Mouse (Mus musculus) liver, embryonic 14.5 days (tissue): ENCODE data around the gene Esrrg. TPM values are rescaled to one million over a fixed set of nuclear protein-coding genes. Genes with fewer than 3 reads are reported as not detected.

Experiments used
- ATAC-seq: fragments of 200-750 bp; cut with Nextera tagmentation; 2 replicates; pipeline ENCODE4 v1.8.0; 2017; ENCODE audit warnings: moderate number of reproducible peaks, mild to moderate bottlenecking, moderate library complexity; ENCODE audit not compliant: insufficient read depth
- DNase-seq, 3 experiments: peaks; one replicate each; pipeline ENCODE4 v3.0.0-alpha.2; 2012 to 2013; ENCODE audit warnings: low read depth in 3 of 3, low spot score in 3 of 3
- H3K27ac ChIP-seq: fragments of 300-500 bp; sonication (generic); 2 replicates; pipeline ENCODE4 v1.5.1; 2014; ENCODE audit warnings: moderate library complexity, mild to moderate bottlenecking, control low read depth, inconsistent platforms
- H3K27me3 ChIP-seq: fragments of 300-500 bp; sonication (generic); 2 replicates; pipeline ENCODE4 v1.6.1; 2014; ENCODE audit warnings: mild to moderate bottlenecking, low read length, moderate library complexity; ENCODE audit not compliant: control insufficient read depth, insufficient read depth
- H3K36me3 ChIP-seq: fragments of 300-500 bp; sonication (generic); replicated peaks from 2 replicates; pipeline ENCODE4 v1.6.1; 2014; ENCODE audit warnings: low read depth; ENCODE audit not compliant: control insufficient read depth, insufficient read depth
- H3K4me1 ChIP-seq, 2 experiments: fragments of 200-500 bp in 1 of 2; fragments of 300-500 bp in 1 of 2; sonication (generic) in 1 of 2; replicated peaks; 2 replicates each; pipeline ENCODE4 v1.6.1; 2012 to 2014; ENCODE audit warnings: antibody characterized with exemption in 1 of 2, inconsistent platforms in 1 of 2, low read length in 1 of 2; ENCODE audit not compliant: control insufficient read depth in 2 of 2, insufficient read depth in 2 of 2
- H3K4me2 ChIP-seq: fragments of 300-500 bp; sonication (generic); 2 replicates; pipeline ENCODE4 v1.6.1; 2014; ENCODE audit warnings: low read depth, mild to moderate bottlenecking, control low read depth, moderate library complexity
- H3K4me3 ChIP-seq, 2 experiments: fragments of 200-500 bp in 1 of 2; fragments of 300-500 bp in 1 of 2; sonication (generic) in 1 of 2; 2 replicates each; pipeline ENCODE4 v1.5.1; 2012 to 2014; ENCODE audit warnings: low read depth in 2 of 2, low read length in 2 of 2, mild to moderate bottlenecking in 2 of 2, control low read depth in 1 of 2, inconsistent platforms in 1 of 2, moderate library complexity in 1 of 2; ENCODE audit not compliant: insufficient read depth in 1 of 2
- H3K9ac ChIP-seq: fragments of 300-500 bp; sonication (generic); replicated peaks from 2 replicates; pipeline ENCODE4 v1.6.1; 2014; ENCODE audit warnings: mild to moderate bottlenecking, control low read depth, moderate library complexity
- H3K9me3 ChIP-seq: fragments of 300-500 bp; sonication (generic); 2 replicates; pipeline ENCODE4 v1.6.1; 2016; ENCODE audit warnings: low read length, mixed read lengths; ENCODE audit not compliant: control insufficient read depth
- CTCF ChIP-seq: IDR thresholded peaks from 2 replicates; pipeline ENCODE4 v1.5.1; 2016; ENCODE audit warnings: antibody characterized with exemption, low read depth, control low read depth
- EP300 ChIP-seq: IDR thresholded peaks from 2 replicates; pipeline ENCODE4 v1.6.1; 2016; ENCODE audit warnings: antibody characterized with exemption, low read depth
- WGBS: fragments of 180-500 bp; shearing (Covaris S2); extraction: QIAGEN DNeasy Blood & Tissue Kit; methylation state at CpG from one replicate; pipeline ENCODE4 v1.1.7; 2014; ENCODE audit not compliant: insufficient replicate concordance; 5-methylcytosine and 5-hydroxymethylcytosine counted together
- polyA plus RNA-seq, 2 experiments: library from polyadenylated mRNA; depleted of rRNA in 1 of 2; stranded (reverse) in 1 of 2; unstranded in 1 of 2; fragments of >200 nt; fragmentation: Nextera tagmentation in 1 of 2; extraction: Ambion mirVana in 1 of 2; gene quantifications; 2 replicates each; pipeline versions ENCODE4 v1.2.1 to v1.2.3; 2012 to 2014

The Esrrg gene
- polyA plus RNA-seq, 2 experiments, result 0.03 TPM

DNA sequence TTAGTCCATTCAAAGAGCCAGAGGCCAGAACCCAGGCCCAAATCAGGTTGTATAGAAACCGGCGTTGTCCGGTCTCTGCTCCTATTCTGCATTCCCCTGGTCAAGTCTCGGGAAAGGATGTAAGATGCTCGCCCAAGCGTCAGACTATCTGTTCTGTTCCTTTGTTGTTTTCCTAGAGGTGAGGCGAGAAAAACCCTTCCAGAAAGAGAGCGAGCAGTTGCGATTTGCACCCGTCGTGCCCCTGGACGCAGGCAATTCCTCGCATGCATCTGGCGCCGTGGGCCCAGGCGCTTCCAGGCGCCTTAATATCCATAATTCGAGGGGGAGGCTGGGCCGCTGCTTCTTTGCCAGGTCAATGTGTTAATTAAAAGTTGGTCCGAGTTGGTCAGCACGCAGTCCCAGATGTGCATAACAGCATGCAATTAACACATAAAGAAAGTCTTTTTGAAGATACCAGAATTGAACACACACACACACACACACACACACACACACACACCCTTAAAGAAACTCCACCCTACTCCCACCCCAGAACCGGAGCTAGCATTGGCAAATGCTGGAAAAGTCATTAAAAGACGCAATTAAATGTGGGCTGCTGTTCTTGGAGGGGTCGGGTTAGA, 3.8 kb upstream of the Esrrg start:
- H3K4me2 ChIP-seq, result no peak overlapping the region
- DNase-seq (no peak), ATAC-seq (no peak)
- WGBS, result 6% methylated on average over 24 of the region's 24 CpGs
- no peaks in the 10 kb centered on the region; the same call in 1 of the 2 replicates for H3K9me3 ChIP-seq
- H3K4me1 ChIP-seq, result no peaks in the 10 kb centered on the region
- H3K9ac ChIP-seq, result no peak overlapping the region
- H3K4me3 ChIP-seq, result no peak overlapping the region
- no peak overlapping the region for H3K27ac ChIP-seq
- peaks cover 62% of the 10 kb centered on the region for H3K27me3 ChIP-seq
- TF ChIP-seq CTCF, result no peak
- no peak for TF ChIP-seq EP300
- H3K36me3 ChIP-seq, result no peaks in the 10 kb centered on the region

- no peak overlapping the region for H3K4me2 ChIP-seq
- H3K4me3 ChIP-seq, result no peak overlapping the region
- peaks cover 65% of the 10 kb centered on the region for H3K27me3 ChIP-seq
- no peaks in the 10 kb centered on the region for H3K36me3 ChIP-seq
- WGBS, result 4% methylated on average over 32 of the region's 32 CpGs
- no peak overlapping the region for H3K27ac ChIP-seq
- no peak for ATAC-seq
- H3K9me3 ChIP-seq, result no peaks in the 10 kb centered on the region; the same call in 1 of the 2 replicates
- no peak for DNase-seq
- TF ChIP-seq EP300, result no peak
- no peak for TF ChIP-seq CTCF
- H3K4me1 ChIP-seq, result no peaks in the 10 kb centered on the region
- no peak overlapping the region for H3K9ac ChIP-seq
These were observed 3.0 kb upstream of the Esrrg start for GRCm38 (mm10) chr1:187605391-187606270.

- no peaks in the 10 kb centered on the region for H3K36me3 ChIP-seq
- no peak overlapping the region for H3K9ac ChIP-seq
- no peak overlapping the region for H3K4me2 ChIP-seq
- WGBS, result 3% methylated on average over 23 of the region's 23 CpGs
- DNase-seq, result no peak
- TF ChIP-seq EP300 (no peak), CTCF (no peak)
- H3K4me3 ChIP-seq, result no peak overlapping the region
- no peaks in the 10 kb centered on the region for H3K4me1 ChIP-seq
- H3K27me3 ChIP-seq, result peaks cover 65% of the 10 kb centered on the region
- no peak overlapping the region for H3K27ac ChIP-seq
- no peak for ATAC-seq
- no peaks in the 10 kb centered on the region for H3K9me3 ChIP-seq
These were observed 2.1 kb upstream of the Esrrg start for GRCm38 (mm10) chr1:187606271-187607040.

- H3K4me2 ChIP-seq, result no peak overlapping the region
- DNase-seq (no peak), ATAC-seq (no peak)
- no peaks in the 10 kb centered on the region for H3K9me3 ChIP-seq
- H3K9ac ChIP-seq, result no peak overlapping the region
- no peak overlapping the region for H3K4me3 ChIP-seq
- WGBS, result 3% methylated on average over 47 of the region's 47 CpGs
- H3K36me3 ChIP-seq, result no peaks in the 10 kb centered on the region
- TF ChIP-seq EP300 (no peak), CTCF (no peak)
- no peak overlapping the region for H3K27ac ChIP-seq
- peaks cover 65% of the 10 kb centered on the region for H3K27me3 ChIP-seq
- H3K4me1 ChIP-seq, result no peaks in the 10 kb centered on the region
These were observed 1.2 kb upstream of the Esrrg start for GRCm38 (mm10) chr1:187607065-187608047.
